Mouse (Mus musculus) liver, embryonic 15.5 days (tissue): ENCODE data around the gene Psma2. TPM values are rescaled to one million over a fixed set of nuclear protein-coding genes. Genes with fewer than 3 reads are reported as not detected.

Experiments used
- ATAC-seq: fragments of 200-750 bp; cut with Nextera tagmentation; 2 replicates; pipeline ENCODE4 v1.8.0; 2017; ENCODE audit warnings: moderate number of reproducible peaks, mild to moderate bottlenecking, moderate library complexity; ENCODE audit not compliant: insufficient read depth
- H3K27ac ChIP-seq: fragments of 300-500 bp; sonication (generic); replicated peaks from 2 replicates; pipeline ENCODE4 v1.5.1; 2015; ENCODE audit warnings: mild to moderate bottlenecking, inconsistent platforms
- H3K27me3 ChIP-seq: fragments of 300-500 bp; sonication (generic); 2 replicates; pipeline ENCODE4 v1.6.1; 2015; ENCODE audit warnings: mild to moderate bottlenecking, inconsistent platforms
- H3K36me3 ChIP-seq: fragments of 300-500 bp; sonication (generic); replicated peaks from 2 replicates; pipeline ENCODE4 v1.6.1; 2015; ENCODE audit warnings: moderate library complexity, mild to moderate bottlenecking, inconsistent platforms
- H3K4me1 ChIP-seq: fragments of 300-500 bp; sonication (generic); replicated peaks from 2 replicates; pipeline ENCODE4 v1.6.1; 2015; ENCODE audit warnings: inconsistent platforms
- H3K4me2 ChIP-seq: fragments of 300-500 bp; sonication (generic); 2 replicates; pipeline ENCODE4 v1.6.1; 2015; ENCODE audit warnings: moderate library complexity, mild to moderate bottlenecking, inconsistent platforms
- H3K4me3 ChIP-seq: fragments of 300-500 bp; sonication (generic); replicated peaks from 2 replicates; pipeline ENCODE4 v1.5.1; 2015; ENCODE audit warnings: mild to moderate bottlenecking, inconsistent platforms
- H3K9ac ChIP-seq: fragments of 300-500 bp; sonication (generic); 2 replicates; pipeline ENCODE4 v1.6.1; 2015; ENCODE audit warnings: moderate library complexity, mild to moderate bottlenecking, inconsistent platforms
- H3K9me3 ChIP-seq: fragments of 300-500 bp; sonication (generic); replicated peaks from 2 replicates; pipeline ENCODE4 v1.6.1; 2016; ENCODE audit warnings: inconsistent platforms
- WGBS: fragments of 180-500 bp; shearing (Covaris S2); methylation state at CpG from one replicate; pipeline ENCODE4 v1.1.7; 2015; ENCODE audit warnings: mixed read lengths; ENCODE audit not compliant: insufficient replicate concordance; 5-methylcytosine and 5-hydroxymethylcytosine counted together
- polyA plus RNA-seq: library from polyadenylated mRNA; unstranded; fragments of >200 nt; fragmentation: Nextera tagmentation; extraction: Ambion mirVana; gene quantifications from 2 replicates; pipeline ENCODE4 v1.2.1, GENCODE M21; 2015

Gene Psma2
- polyA plus RNA-seq, 1 experiment from 2014 or later: 125 TPM

DNA sequence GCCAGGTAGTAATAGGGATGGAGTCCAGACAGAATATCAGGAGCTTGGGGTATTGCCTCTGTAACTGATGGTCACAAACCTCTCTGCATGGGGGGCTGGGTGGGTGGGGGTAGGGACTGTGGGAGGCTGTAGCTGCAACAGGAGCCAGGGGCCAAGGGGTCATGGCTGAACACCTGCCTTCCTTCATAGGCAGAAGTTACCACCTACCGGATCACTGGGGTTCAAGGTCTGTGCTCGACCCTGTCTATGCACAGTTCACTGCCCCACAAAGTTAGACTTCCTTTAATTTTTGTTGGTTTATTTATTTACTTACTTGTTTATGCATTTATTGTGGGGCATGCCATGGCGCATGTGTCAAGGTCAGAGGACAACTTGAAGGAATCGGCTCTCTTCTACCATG, 54.1 kb downstream of the Psma2 start:
- no peaks in the 10 kb centered on the region for H3K36me3 ChIP-seq
- ATAC-seq: no peak
- 66% methylated on average over 4 of the region's 4 CpGs for WGBS
- no peaks in the 10 kb centered on the region for H3K9me3 ChIP-seq
- no peak overlapping the region for H3K27ac ChIP-seq
- no peak overlapping the region for H3K4me3 ChIP-seq
- no peaks in the 10 kb centered on the region for H3K27me3 ChIP-seq
- no peak overlapping the region for H3K9ac ChIP-seq
- no peak overlapping the region for H3K4me2 ChIP-seq
- no peaks in the 10 kb centered on the region for H3K4me1 ChIP-seq

DNA sequence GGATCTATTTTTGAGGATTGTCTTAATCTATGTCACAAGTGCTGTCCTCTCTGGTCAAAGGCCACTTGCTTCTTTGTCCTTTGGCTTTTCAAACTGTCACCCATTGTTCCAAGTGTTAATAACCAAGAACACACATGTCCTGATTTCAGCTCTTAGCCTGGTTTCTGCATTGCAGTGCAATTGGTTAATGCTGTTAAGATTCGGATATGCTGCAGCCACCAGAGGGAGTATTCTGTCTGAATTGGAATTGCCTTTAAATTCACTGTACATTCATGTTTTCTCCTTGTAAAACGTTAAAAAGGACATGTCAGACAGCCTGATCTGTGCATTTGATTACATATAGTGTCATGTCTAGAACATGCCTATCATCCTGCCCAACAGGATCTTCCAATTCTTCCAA, 57.3 kb downstream of the Psma2 start:
- no peak for ATAC-seq
- 26% methylated on average over 2 of the region's 2 CpGs for WGBS

DNA sequence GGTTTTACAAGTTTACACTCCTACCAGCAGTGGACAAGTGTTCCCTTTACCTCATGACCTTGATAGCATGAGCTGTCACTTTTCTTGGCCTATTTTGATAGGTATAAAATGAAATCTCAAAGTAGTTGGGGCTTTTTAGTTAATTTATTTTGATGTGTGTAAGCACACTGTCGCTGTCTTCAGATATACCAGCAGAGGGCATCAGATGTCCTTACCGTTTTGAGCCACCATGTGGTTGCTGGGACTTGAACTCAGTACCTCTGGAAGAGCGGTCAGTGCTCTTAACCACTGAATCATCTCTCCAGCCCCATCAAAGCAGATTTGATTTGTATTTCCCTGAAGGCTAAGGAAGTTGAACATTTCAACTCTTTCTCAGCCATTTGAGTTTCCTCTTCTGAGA, 75.9 kb downstream of the Psma2 start:
- Histone ChIP-seq H3K9ac (no peak overlapping the region), H3K4me2 (no peak overlapping the region), H3K4me3 (no peak overlapping the region), H3K4me1 (no peaks in the 10 kb centered on the region), H3K27me3 (no peaks in the 10 kb centered on the region), H3K36me3 (no peaks in the 10 kb centered on the region), H3K9me3 (no peaks in the 10 kb centered on the region), H3K27ac (no peak overlapping the region)
- ATAC-seq: no peak
- 46% methylated on average over 3 of the region's 3 CpGs for WGBS

More for the DNA sequence above, 57.3 kb downstream of the Psma2 start:
- no peaks in the 10 kb centered on the region for H3K36me3 ChIP-seq
- no peaks in the 10 kb centered on the region for H3K4me1 ChIP-seq
- no peak overlapping the region for H3K9ac ChIP-seq
- no peak overlapping the region for H3K27ac ChIP-seq
- H3K4me3 ChIP-seq: no peak overlapping the region
- H3K9me3 ChIP-seq: no peaks in the 10 kb centered on the region
- no peak overlapping the region for H3K4me2 ChIP-seq
- no peaks in the 10 kb centered on the region for H3K27me3 ChIP-seq

DNA sequence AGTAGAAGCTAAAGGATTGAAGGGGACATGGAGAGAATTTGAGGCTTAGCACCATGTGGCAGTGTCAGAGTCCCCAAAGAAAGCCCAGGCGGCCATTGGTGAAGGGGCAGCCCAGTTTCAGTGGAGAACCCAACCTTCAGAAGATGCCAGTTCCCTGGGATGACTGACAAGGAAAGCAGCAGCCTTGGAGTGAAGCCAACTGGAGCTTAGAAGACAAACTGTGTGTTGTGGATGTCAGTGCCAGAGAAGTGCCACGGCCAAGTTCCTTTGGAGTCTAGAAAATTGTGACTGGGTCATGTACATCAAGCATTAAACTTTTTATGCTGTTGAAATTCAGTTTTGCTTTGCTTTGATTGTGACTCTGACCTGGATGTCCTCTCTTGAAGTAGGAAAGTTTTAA, 103.8 kb downstream of the Psma2 start:
- H3K27ac ChIP-seq: no peak overlapping the region
- no peaks in the 10 kb centered on the region for H3K36me3 ChIP-seq
- H3K4me1 ChIP-seq: no peaks in the 10 kb centered on the region
- H3K9ac ChIP-seq: no peak overlapping the region
- H3K4me2 ChIP-seq: no peak overlapping the region
- H3K4me3 ChIP-seq: no peak overlapping the region
- H3K9me3 ChIP-seq: no peaks in the 10 kb centered on the region
- no peaks in the 10 kb centered on the region for H3K27me3 ChIP-seq
- ATAC-seq: no peak
- 46% methylated on average over 2 of the region's 2 CpGs for WGBS

DNA sequence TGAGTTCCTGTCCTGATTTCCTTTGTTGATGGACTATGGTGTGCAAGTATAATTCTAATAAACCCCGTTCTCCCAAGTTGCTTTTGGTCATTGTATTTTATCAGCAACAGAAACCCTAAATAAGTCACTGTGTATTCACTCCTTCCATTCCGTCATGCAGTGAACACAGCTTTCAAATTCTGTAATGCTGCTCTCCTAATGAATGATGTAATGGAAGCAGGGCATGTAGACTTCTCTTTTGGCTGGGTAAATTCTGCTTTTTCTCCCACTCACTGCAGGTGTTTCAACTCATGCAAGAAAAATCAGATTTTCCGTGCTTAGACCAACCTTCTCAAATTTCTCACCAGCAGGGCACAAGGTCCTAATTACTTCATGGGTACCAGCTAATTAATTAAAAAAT, 104.7 kb downstream of the Psma2 start:
- ATAC-seq: no peak
- no peak overlapping the region for H3K4me3 ChIP-seq
- no peak overlapping the region for H3K27ac ChIP-seq
- H3K4me1 ChIP-seq: no peaks in the 10 kb centered on the region
- no peaks in the 10 kb centered on the region for H3K27me3 ChIP-seq
- H3K9ac ChIP-seq: no peak overlapping the region
- H3K36me3 ChIP-seq: no peaks in the 10 kb centered on the region
- H3K9me3 ChIP-seq: no peaks in the 10 kb centered on the region
- 54% methylated on average over 3 of the region's 3 CpGs for WGBS
- H3K4me2 ChIP-seq: no peak overlapping the region

Other genes with a start within 250 kb of the Psma2 start
- 0.03 and 0.10 TPM in 2 replicates for gene Hecw1, start 90.0 kb upstream of the Psma2 start, polyA plus RNA-seq
- gene Mrpl32, start 75 bp upstream of the Psma2 start, polyA plus RNA-seq: 51.9 and 61.8 TPM in 2 replicates
- 8.9 and 9.5 TPM in 2 replicates for gene AW209491, start 16.9 kb downstream of the Psma2 start, polyA plus RNA-seq